Mouse (Mus musculus): ENCODE results near the gene Rb1.
A peak's percentile ranks its signal among the peaks of the same experiment; 100 is the strongest.

Rb1 gene

GRCm38 (mm10) chr14:73148125-73148524 is 177.5 kb downstream of the Rb1 start:
- no peak for DNase-seq (ENCODE audit: low spot score)

DNA sequence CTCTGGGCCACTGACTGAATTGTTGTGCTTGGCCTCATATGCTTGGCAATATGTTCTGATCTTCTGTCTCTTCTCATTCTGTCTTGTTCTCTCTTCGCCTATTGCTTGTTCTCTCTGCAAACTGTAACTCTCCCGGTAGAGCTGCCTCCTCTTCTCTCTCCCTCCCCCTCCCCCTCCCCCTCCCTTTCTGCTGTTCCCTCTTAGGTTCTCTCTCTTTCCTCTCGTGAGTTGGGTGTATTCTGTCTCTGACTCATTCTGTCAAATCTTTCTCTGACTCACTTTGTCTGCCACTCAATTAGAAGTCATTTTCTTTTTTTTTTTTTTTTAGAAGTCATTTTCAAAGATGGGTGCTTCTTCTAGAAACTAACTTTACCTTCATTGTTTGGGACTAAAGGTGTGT is 178.9 kb downstream of the Rb1 start:
- DNase-seq (ENCODE audit: low spot score) = no peak

GRCm38 (mm10) chr14:73145531-73145930 is 180.1 kb downstream of the Rb1 start:
- DNase-seq (ENCODE audit: low spot score) = no peak

DNA sequence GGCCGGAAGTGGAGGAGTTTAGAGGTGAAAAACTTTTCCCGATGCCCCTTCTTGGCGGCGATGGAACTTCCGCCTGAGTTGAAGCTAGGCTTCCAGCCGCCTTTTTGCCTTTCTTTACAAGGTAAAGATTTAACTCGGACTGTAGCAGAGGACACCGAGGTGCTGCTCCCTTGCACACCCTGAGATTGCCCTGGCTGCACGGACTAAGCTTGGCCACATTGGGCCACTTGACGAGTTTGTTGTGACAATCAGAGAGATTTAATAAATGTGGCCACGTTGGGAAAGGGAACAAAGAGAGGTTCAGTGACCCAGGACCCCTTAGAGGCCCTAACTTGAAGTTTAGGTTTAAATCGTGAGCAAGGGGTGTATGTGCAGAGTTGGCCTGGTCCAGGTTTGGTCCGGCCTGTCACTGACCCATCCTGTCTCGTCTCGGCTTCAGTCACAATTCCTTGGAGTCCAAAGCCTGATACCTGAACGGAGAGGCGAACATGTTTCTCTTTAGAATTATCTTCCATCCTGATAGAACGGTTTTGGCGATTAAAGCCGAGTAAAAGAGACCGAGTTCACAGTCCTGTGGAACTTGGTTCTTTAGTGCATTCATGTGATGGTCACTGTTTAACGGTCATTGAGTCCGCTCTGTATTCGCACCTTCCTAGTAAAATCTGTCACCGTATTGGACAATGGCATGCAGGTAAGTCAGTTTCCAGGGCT is 181.8 kb downstream of the Rb1 start:
- DNase-seq (ENCODE audit: low spot score) = no peak

DNA sequence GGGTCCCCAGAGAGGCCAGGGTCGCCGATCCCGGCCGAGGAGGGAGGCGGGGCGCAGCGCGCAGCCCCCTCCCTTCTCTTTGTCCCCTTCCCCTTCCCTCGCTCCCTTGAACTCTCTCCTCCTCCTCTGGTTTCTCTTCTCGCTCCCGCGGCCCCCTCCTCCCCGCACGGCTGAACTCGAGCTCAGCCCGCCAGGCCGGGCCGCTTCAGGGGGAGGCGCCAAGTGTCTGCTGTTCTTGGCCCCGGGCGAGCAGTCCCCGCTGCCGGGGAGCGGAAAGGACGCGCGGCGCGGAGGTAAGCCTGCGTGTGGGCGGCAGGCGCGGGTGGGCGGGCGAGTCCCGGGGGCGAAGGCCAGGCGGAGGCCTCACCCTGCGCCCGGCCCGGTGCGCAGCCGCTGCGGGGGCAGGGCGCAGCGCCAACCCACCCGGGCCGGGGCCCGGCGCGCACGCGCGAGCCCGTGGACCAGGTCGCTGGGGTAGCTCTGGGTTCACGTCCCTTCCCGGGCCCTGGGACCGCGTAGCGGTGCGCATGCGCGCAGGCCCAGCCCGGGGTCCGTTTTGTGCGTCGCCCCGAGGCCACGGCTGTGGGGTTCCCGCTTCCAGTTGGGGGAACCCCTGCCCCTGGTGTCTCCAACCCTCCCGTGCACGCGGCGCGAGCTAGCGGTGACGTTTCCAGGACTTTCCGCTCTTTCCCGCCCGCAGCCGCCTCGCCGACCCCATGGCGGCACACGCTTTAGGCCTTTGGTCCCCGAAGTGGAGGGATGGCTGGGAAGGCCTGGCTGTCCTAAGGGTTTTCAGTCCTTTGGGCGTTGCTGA is 182.5 kb downstream of the Rb1 start:
- peak; percentile 86 for DNase-seq (ENCODE audit: low spot score)

- DNase-seq (ENCODE audit: low spot score) = no peak
These were observed 183.2 kb downstream of the Rb1 start for GRCm38 (mm10) chr14:73142421-73142895.

DNA sequence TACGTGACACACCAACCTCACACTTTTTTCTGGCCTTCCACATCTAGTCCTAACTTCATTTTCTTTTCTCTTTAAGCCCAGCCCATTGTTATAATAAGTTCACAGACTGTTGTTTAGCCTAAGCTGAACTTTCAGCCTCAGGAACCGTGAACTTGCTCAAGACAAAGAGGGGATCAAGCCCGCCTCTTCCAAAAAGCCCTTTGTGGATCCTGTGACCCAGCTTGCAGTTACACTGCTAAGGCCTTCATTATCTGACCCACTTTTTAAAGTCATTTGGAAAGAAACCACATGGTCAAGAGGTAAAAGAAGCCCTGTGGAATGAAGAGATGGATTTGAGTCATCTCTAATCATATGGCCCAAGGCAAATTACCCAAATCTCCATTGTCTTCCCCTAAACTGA is 183.8 kb downstream of the Rb1 start:
- DNase-seq (ENCODE audit: low spot score) = no peak

GRCm38 (mm10) chr14:73139866-73140265 is 185.8 kb downstream of the Rb1 start:
- no peak for DNase-seq (ENCODE audit: low spot score)

DNA sequence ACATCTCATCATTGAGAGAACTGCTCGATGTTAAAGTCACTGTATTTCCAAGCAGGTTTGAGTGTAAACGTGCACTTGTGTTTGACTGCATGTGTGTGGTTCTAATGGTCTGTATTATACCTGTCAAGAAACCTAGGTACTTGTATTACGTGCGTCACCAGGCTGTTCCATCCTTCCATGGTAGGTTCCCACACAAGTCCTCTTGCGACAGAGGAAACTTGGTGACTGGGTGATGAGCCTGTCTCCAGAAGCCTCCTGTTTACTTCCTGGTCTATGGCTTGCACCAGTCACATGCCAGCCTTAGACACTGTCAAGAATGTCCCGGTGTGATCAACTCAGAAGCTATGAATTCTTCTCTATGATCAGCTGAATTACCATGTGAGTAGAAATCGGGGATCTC is 187.1 kb downstream of the Rb1 start:
- DNase-seq (ENCODE audit: low spot score) = no peak

- DNase-seq (ENCODE audit: low spot score) = no peak
These were observed 188.4 kb downstream of the Rb1 start for GRCm38 (mm10) chr14:73137234-73137633.
